Mouse (Mus musculus) ES-E14 (cell line): ENCODE data around the gene C1qtnf4. TPM values are rescaled to one million over a fixed set of nuclear protein-coding genes. Genes with fewer than 3 reads are reported as not detected.

Experiments used
- DNase-seq: peaks from one replicate; pipeline ENCODE4 v3.0.0-alpha.2; 2013; ENCODE audit warnings: low read depth, low spot score
- H3K27ac ChIP-seq: 2 replicates; pipeline ENCODE4 v1.5.1; 2012; ENCODE audit warnings: low read depth, mild to moderate bottlenecking, low read length, moderate library complexity, mixed read lengths; ENCODE audit not compliant: poor library complexity, insufficient read depth, severe bottlenecking
- H3K36me3 ChIP-seq: 2 replicates; pipeline ENCODE4 v1.6.1; 2012; ENCODE audit warnings: mild to moderate bottlenecking, low read length, moderate library complexity, mixed read lengths; ENCODE audit not compliant: control insufficient read depth, poor library complexity, insufficient read depth, severe bottlenecking
- H3K4me1 ChIP-seq, 2 experiments: fragments of 150-350 bp in 1 of 2; sonication (generic) in 1 of 2; 2 replicates each; pipeline ENCODE4 v1.6.1; 2012; ENCODE audit warnings: low read length in 2 of 2, mild to moderate bottlenecking in 1 of 2, mixed read lengths in 1 of 2; ENCODE audit not compliant: control insufficient read depth in 2 of 2, insufficient read depth in 2 of 2, poor library complexity in 1 of 2
- H3K4me3 ChIP-seq, 2 experiments: fragments of 150-350 bp in 1 of 2; sonication (generic) in 1 of 2; 2 replicates each; pipeline ENCODE4 v1.5.1; 2012; ENCODE audit warnings: low read length in 2 of 2, low read depth in 1 of 2, mild to moderate bottlenecking in 1 of 2, mixed read lengths in 1 of 2; ENCODE audit not compliant: insufficient read depth in 1 of 2, poor library complexity in 1 of 2, severe bottlenecking in 1 of 2
- H3K9ac ChIP-seq: 2 replicates; pipeline ENCODE4 v1.6.1; 2012; ENCODE audit warnings: low read depth, mild to moderate bottlenecking, low read length, mixed read lengths; ENCODE audit not compliant: poor library complexity, insufficient read depth, severe bottlenecking
- H3K9me3 ChIP-seq: fragments of 150-350 bp; sonication (generic); 2 replicates; pipeline ENCODE4 v1.6.1; 2012; ENCODE audit warnings: low read depth, mild to moderate bottlenecking, low read length; ENCODE audit not compliant: control insufficient read depth, insufficient read depth
- CHD2 ChIP-seq: IDR thresholded peaks from 2 replicates; pipeline ENCODE4 v1.6.1; 2014; ENCODE audit warnings: mild to moderate bottlenecking, low read depth, low read length, inconsistent platforms
- HCFC1 ChIP-seq: IDR thresholded peaks from 2 replicates; pipeline ENCODE4 v1.6.1; 2012; ENCODE audit warnings: low read length, inconsistent platforms, borderline replicate concordance; ENCODE audit not compliant: insufficient read depth
- MAFK ChIP-seq: IDR thresholded peaks from 2 replicates; pipeline ENCODE4 v1.6.1; 2014; ENCODE audit warnings: mild to moderate bottlenecking, low read depth, low read length, inconsistent platforms; ENCODE audit not compliant: insufficient read depth
- ZC3H11A ChIP-seq: IDR thresholded peaks from 2 replicates; pipeline ENCODE4 v1.6.1; 2012; ENCODE audit warnings: low read depth, mild to moderate bottlenecking, inconsistent platforms, low read length, borderline replicate concordance
- ZNF384 ChIP-seq: IDR thresholded peaks from 2 replicates; pipeline ENCODE4 v1.6.1; 2012; ENCODE audit warnings: low read depth, low read length, inconsistent platforms
- in situ Hi-C, 2 experiments: fragments of 600-800 bp; cut with MboI; formaldehyde crosslinking; loops; one replicate each; pipeline ENCODE4 v1.15.1; 2025; ENCODE audit warnings: low sequenced_read_pairs in 2 of 2, inconsistent platforms in 1 of 2; ENCODE audit not compliant: unreplicated experiment in 2 of 2
- total RNA-seq: library from RNA; depleted of rRNA; stranded (reverse); fragments of 300-350 nt; gene quantifications from 2 replicates; pipeline ENCODE4 v1.2.3, GENCODE M21; 2012

C1qtnf4 gene
- total RNA-seq, 1 experiment: 2.8 TPM

- H3K27ac ChIP-seq: no peak overlapping the region
- in situ Hi-C loops: no loop called here
Measured at GRCm38 (mm10) chr2:90845234-90845633, 40.4 kb upstream of the C1qtnf4 start.

GRCm38 (mm10) chr2:90846171-90846570 is 39.5 kb upstream of the C1qtnf4 start:
- H3K36me3 ChIP-seq: peaks cover 10% of the 10 kb centered on the region
- H3K4me1 ChIP-seq: peaks cover 2% of the 10 kb centered on the region in 2 experiments; a peak in 1 of 4 replicates
- H3K4me3 ChIP-seq: peak overlapping the region; percentile 57 to 88
- TF ChIP-seq CHD2: no peak
- TF ChIP-seq HCFC1: no peak
- no peak for TF ChIP-seq ZC3H11A
- no peak for TF ChIP-seq ZNF384
- no peak for TF ChIP-seq MAFK
- H3K27ac ChIP-seq: peak overlapping the region; percentile 63; the same call in 1 of the 2 replicates
- H3K9me3 ChIP-seq: no peaks in the 10 kb centered on the region
- DNase-seq: no peak
- H3K9ac ChIP-seq: peak overlapping the region; percentile 76; the same call in 1 of the 2 replicates
- in situ Hi-C loops: no loop called here

More at GRCm38 (mm10) chr2:90845234-90845633, 40.4 kb upstream of the C1qtnf4 start:
- Histone ChIP-seq H3K9ac (no peak overlapping the region), H3K4me1 (0 out of 4 replicates have a peak, but pooled peaks cover 0 to 2% of the 10 kb centered on the region in 2 experiments), H3K36me3 (peaks cover 2% of the 10 kb centered on the region; the same call in 1 of the 2 replicates), H3K9me3 (no peaks in the 10 kb centered on the region), H3K4me3 (no peak overlapping the region)
- TF ChIP-seq ZNF384: no peak
- no peak for TF ChIP-seq CHD2
- TF ChIP-seq HCFC1: no peak
- no peak for TF ChIP-seq ZC3H11A
- TF ChIP-seq MAFK: no peak
- DNase-seq: no peak

GRCm38 (mm10) chr2:90846597-90846954 is 39.1 kb upstream of the C1qtnf4 start:
- TF ChIP-seq CHD2: no peak
- TF ChIP-seq MAFK: no peak
- no peak; the same call in 1 of the 2 replicates for TF ChIP-seq HCFC1
- Histone ChIP-seq H3K9me3 (no peaks in the 10 kb centered on the region), H3K4me1 (peaks cover 2% of the 10 kb centered on the region in 2 experiments; a peak in 1 of 4 replicates), H3K9ac (peak overlapping the region; percentile 76), H3K4me3 (peak overlapping the region; percentile 57 to 88), H3K36me3 (peaks cover 12% of the 10 kb centered on the region), H3K27ac (peak overlapping the region; percentile 63; the same call in 1 of the 2 replicates)
- no peak for DNase-seq
- in situ Hi-C loops: no loop called here

DNA sequence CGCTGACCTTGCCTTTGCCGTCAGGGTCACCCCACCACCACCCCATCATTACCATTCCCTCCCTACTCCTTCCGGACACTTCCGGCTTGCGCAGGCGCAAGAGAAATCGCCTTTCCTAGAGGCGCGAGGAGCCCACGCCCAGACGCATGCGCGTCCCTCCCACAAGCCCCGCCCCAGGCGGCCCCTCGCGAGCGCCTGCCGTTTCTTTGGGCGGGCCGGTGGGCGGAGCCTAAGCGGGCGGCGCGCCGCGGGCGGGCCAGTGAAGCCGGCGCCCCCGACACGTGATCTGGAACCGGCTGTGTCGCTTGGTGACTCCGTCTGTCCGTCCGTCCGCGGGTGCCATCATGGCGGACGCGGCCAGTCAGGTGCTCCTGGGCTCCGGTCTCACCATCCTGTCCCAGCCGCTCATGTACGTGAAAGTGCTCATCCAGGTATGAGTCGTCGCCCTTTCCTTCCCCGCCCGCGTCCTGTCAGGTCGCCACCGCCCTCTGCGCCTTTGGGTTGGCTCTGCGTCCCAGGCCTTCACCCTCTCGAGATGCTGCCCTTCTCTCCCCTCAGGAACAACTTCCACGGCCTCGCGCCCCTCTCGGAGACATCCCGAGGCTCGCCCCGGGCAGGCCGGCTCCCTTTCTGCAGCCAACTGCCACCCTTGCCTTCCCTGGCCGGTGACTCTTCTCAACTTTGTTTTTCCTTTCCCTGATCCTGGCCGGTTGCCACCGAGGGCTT is 38.5 kb upstream of the C1qtnf4 start, which contains the start of gene Mtch2:
Mtch2 (plus strand) TSS at position 201 of the 726 bp plus-strand sequence.
- peaks cover 2% of the 10 kb centered on the region in 2 experiments; a peak in 1 of 4 replicates for H3K4me1 ChIP-seq
- H3K4me3 ChIP-seq: peak within 1 kb of the TSS; percentile 88
- no peaks in the 10 kb centered on the region for H3K9me3 ChIP-seq
- H3K9ac ChIP-seq: peak within 1 kb of the TSS; percentile 93
- TF ChIP-seq HCFC1 (peak; percentile 31; the same call in 1 of the 2 replicates), ZC3H11A (no peak)
- DNase-seq: peak; percentile 94
- H3K36me3 ChIP-seq: peaks cover 12% of the 10 kb centered on the region
- H3K27ac ChIP-seq: peak within 1 kb of the TSS; percentile 63
- in situ Hi-C loops: no loop called here
